Comparison of ENCODE assay signal across 22 mouse cellular contexts in the genomic region with DNA sequence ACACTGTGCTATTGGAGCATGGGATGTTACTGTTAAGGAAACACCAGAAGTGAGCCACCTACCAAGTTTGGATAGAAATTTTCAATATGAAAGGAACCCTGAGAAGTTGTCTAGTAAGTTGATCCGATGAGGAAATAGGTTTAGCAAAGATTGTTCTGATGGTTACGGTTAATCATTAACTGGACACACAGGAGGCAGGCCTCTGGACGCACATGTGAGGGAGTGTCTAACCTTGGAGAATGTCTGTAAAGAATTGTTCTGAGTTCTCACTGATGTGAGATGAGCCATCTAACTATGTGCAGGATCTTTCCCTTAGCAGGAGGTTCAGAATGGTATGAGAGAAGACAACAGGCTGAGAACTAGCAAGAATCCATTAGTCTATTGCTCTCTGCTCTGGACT.
DNase-seq lines count a peak whose midpoint lies in the region; ATAC-seq and TF ChIP-seq lines count a peak whose summit lies in the region.
"Had no signal": no experiment of that assay in that cellular context is flagged by ENCODE, and none has a peak within 500 bp of the region (broad histone marks: within the 10 kb centered on the region; RNA-seq: fewer than 3 reads in every experiment).

No protein-coding gene starts in this region.

- WGBS in intestine, embryonic 14.5 days = 75% methylated on average over 3 of the region's 3 CpGs
- 71% methylated on average over 3 of the region's 3 CpGs for WGBS in intestine, embryonic 15.5 days
- 48% methylated on average over 3 of the region's 3 CpGs for WGBS in intestine, postnatal 0 days
- 94% methylated on average over 3 of the region's 3 CpGs for WGBS in midbrain, embryonic 15.5 days

- no peak for TF ChIP-seq CTCF in intestine, postnatal 0 days (IDR thresholded peaks at IDR 0.05; ENCODE audit: low read depth)

- H3K27me3 ChIP-seq in intestine, embryonic 14.5 days (replicated peaks; ENCODE audit: control insufficient read depth, insufficient read depth, low read length) = no peaks in the 10 kb centered on the region
- H3K27me3 ChIP-seq in intestine, embryonic 15.5 days (replicated peaks) = no peaks in the 10 kb centered on the region
- H3K27me3 ChIP-seq in intestine, postnatal 0 days (replicated peaks; ENCODE audit: control insufficient read depth, insufficient read depth, low read length) = no peaks in the 10 kb centered on the region
- no peaks in the 10 kb centered on the region for H3K27me3 ChIP-seq in midbrain, embryonic 15.5 days (replicated peaks)
- H3K27me3 ChIP-seq: embryonic facial prominence, embryonic 15.5 days; forebrain, embryonic 12.5 days; forebrain, embryonic 15.5 days had no signal

- H3K4me3 ChIP-seq in intestine, embryonic 14.5 days (ENCODE audit: low read depth, low read length) = no peak overlapping the region
- H3K4me3 ChIP-seq in intestine, embryonic 15.5 days (replicated peaks) = no peak overlapping the region
- no peak overlapping the region for H3K4me3 ChIP-seq in intestine, postnatal 0 days (ENCODE audit: low read depth, low read length)
- no peak overlapping the region for H3K4me3 ChIP-seq in midbrain, embryonic 15.5 days
- H3K4me3 ChIP-seq: embryonic facial prominence, embryonic 13.5 days; embryonic facial prominence, embryonic 15.5 days; erythroblast, embryonic 14.5 days; forebrain, embryonic 10.5 days; forebrain, embryonic 12.5 days; forebrain, embryonic 15.5 days had no signal

- no peaks in the 10 kb centered on the region for H3K36me3 ChIP-seq in intestine, embryonic 14.5 days (ENCODE audit: control insufficient read depth, insufficient read depth, low read length)
- H3K36me3 ChIP-seq in intestine, embryonic 15.5 days = no peaks in the 10 kb centered on the region
- H3K36me3 ChIP-seq in intestine, postnatal 0 days (ENCODE audit: control insufficient read depth, insufficient read depth) = no peaks in the 10 kb centered on the region
- no peaks in the 10 kb centered on the region for H3K36me3 ChIP-seq in midbrain, embryonic 15.5 days (replicated peaks)
- H3K36me3 ChIP-seq: embryonic facial prominence, embryonic 13.5 days; embryonic facial prominence, embryonic 15.5 days; forebrain, embryonic 10.5 days; forebrain, embryonic 12.5 days; forebrain, embryonic 15.5 days had no signal

- DNase-seq in intestine, embryonic 14.5 days (ENCODE audit: low spot score) = no peak
- no peak for DNase-seq in left cerebral cortex, postnatal 36 days (ENCODE audit: low spot score in 2 of 2)
- DNase-seq: adrenal gland, adult 2 months; adrenal gland, postnatal 10 days; adrenal gland, postnatal 25 days; cerebellum, adult 11 months; cerebellum, adult 18-20 months; cerebellum, adult 8-10 months; cerebellum, adult 9-11 months; cerebellum, postnatal 14 days; cerebellum, postnatal 36 days; embryo, embryonic 11 days had no signal

- no peaks in the 10 kb centered on the region for H3K4me1 ChIP-seq in intestine, embryonic 14.5 days (replicated peaks; ENCODE audit: control insufficient read depth, insufficient read depth, low read length)
- H3K4me1 ChIP-seq in intestine, embryonic 15.5 days (replicated peaks) = no peaks in the 10 kb centered on the region
- no peaks in the 10 kb centered on the region for H3K4me1 ChIP-seq in intestine, postnatal 0 days (replicated peaks; ENCODE audit: control insufficient read depth, insufficient read depth, low read length)
- H3K4me1 ChIP-seq in midbrain, embryonic 15.5 days = no peaks in the 10 kb centered on the region
- H3K4me1 ChIP-seq: embryonic facial prominence, embryonic 13.5 days; embryonic facial prominence, embryonic 15.5 days; forebrain, embryonic 10.5 days; forebrain, embryonic 12.5 days; forebrain, embryonic 15.5 days had no signal

- intact Hi-C loops in left cerebral cortex, postnatal 36 days (cut with DNase I) = no loop called here

- H3K9me3 ChIP-seq in intestine, embryonic 14.5 days (ENCODE audit: control insufficient read depth, low read length) = no peaks in the 10 kb centered on the region
- H3K9me3 ChIP-seq in intestine, embryonic 15.5 days = no peaks in the 10 kb centered on the region
- H3K9me3 ChIP-seq in intestine, postnatal 0 days (ENCODE audit: control insufficient read depth) = no peaks in the 10 kb centered on the region
- no peaks in the 10 kb centered on the region for H3K9me3 ChIP-seq in midbrain, embryonic 15.5 days
- H3K9me3 ChIP-seq: embryonic facial prominence, embryonic 13.5 days; embryonic facial prominence, embryonic 15.5 days; forebrain, embryonic 10.5 days; forebrain, embryonic 12.5 days; forebrain, embryonic 15.5 days had no signal

- no peak overlapping the region for H3K4me2 ChIP-seq in intestine, embryonic 14.5 days (ENCODE audit: low read length)
- no peak overlapping the region for H3K4me2 ChIP-seq in intestine, embryonic 15.5 days (replicated peaks)
- H3K4me2 ChIP-seq in intestine, postnatal 0 days (replicated peaks; ENCODE audit: low read depth) = no peak overlapping the region
- H3K4me2 ChIP-seq in midbrain, embryonic 15.5 days = no peak overlapping the region
- H3K4me2 ChIP-seq: embryonic facial prominence, embryonic 13.5 days; embryonic facial prominence, embryonic 15.5 days; forebrain, embryonic 12.5 days; forebrain, embryonic 15.5 days had no signal

- H3K27ac ChIP-seq in intestine, embryonic 14.5 days (ENCODE audit: low read depth) = no peak overlapping the region
- H3K27ac ChIP-seq in intestine, embryonic 15.5 days = no peak overlapping the region
- H3K27ac ChIP-seq in intestine, postnatal 0 days (ENCODE audit: low read depth, low read length) = no peak overlapping the region
- H3K27ac ChIP-seq in midbrain, embryonic 15.5 days = no peak overlapping the region
- H3K27ac ChIP-seq: embryonic facial prominence, embryonic 13.5 days; embryonic facial prominence, embryonic 15.5 days; forebrain, embryonic 10.5 days; forebrain, embryonic 12.5 days; forebrain, embryonic 15.5 days had no signal

- 0 out of 2 replicates have a peak, but pooled peaks have one; percentile 55 for ATAC-seq in intestine, embryonic 14.5 days (replicated peaks; ENCODE audit: low FRiP score, low TSS enrichment, low read depth)
- peak; percentile 93 for ATAC-seq in intestine, embryonic 15.5 days
- ATAC-seq in intestine, postnatal 0 days = peak; percentile 81
- ATAC-seq in midbrain, embryonic 15.5 days (replicated peaks) = no peak
- ATAC-seq in inflammation-experienced regulatory T-cells, adult 6 months = no peak
- ATAC-seq: forebrain, embryonic 15.5 days had no signal

- H3K9ac ChIP-seq in intestine, embryonic 14.5 days (ENCODE audit: low read length) = no peak overlapping the region
- H3K9ac ChIP-seq in intestine, embryonic 15.5 days = no peak overlapping the region
- H3K9ac ChIP-seq in intestine, postnatal 0 days (ENCODE audit: low read depth, low read length) = no peak overlapping the region
- H3K9ac ChIP-seq in midbrain, embryonic 15.5 days = no peak overlapping the region
- H3K9ac ChIP-seq: embryonic facial prominence, embryonic 13.5 days; embryonic facial prominence, embryonic 15.5 days; forebrain, embryonic 12.5 days; forebrain, embryonic 15.5 days had no signal

Comparison
In these comparisons a context has a peak if more than half of its experiments do, and no peak if none do; other contexts are left out.
1. ATAC-seq: peak in intestine, embryonic 14.5 days (single experiment), intestine, embryonic 15.5 days (single experiment) and intestine, postnatal 0 days (single experiment); none in midbrain, embryonic 15.5 days (single experiment) and inflammation-experienced regulatory T-cells, adult 6 months (single experiment).